Mouse (Mus musculus) ES-E14 (cell line): Measurements from ENCODE around the gene Setd1b. TPM values are rescaled to one million over a fixed set of nuclear protein-coding genes. Genes with fewer than 3 reads are reported as not detected.

Experiments
- DNase-seq: peaks from one replicate; pipeline ENCODE4 v3.0.0-alpha.2; 2013; ENCODE audit warnings: low read depth, low spot score
- H3K27ac ChIP-seq: 2 replicates; pipeline ENCODE4 v1.5.1; 2012; ENCODE audit warnings: low read depth, mild to moderate bottlenecking, low read length, moderate library complexity, mixed read lengths; ENCODE audit not compliant: poor library complexity, insufficient read depth, severe bottlenecking
- H3K36me3 ChIP-seq: 2 replicates; pipeline ENCODE4 v1.6.1; 2012; ENCODE audit warnings: mild to moderate bottlenecking, low read length, moderate library complexity, mixed read lengths; ENCODE audit not compliant: control insufficient read depth, poor library complexity, insufficient read depth, severe bottlenecking
- H3K4me1 ChIP-seq, 2 experiments: fragments of 150-350 bp in 1 of 2; sonication (generic) in 1 of 2; 2 replicates each; pipeline ENCODE4 v1.6.1; 2012; ENCODE audit warnings: low read length in 2 of 2, mild to moderate bottlenecking in 1 of 2, mixed read lengths in 1 of 2; ENCODE audit not compliant: control insufficient read depth in 2 of 2, insufficient read depth in 2 of 2, poor library complexity in 1 of 2
- H3K4me3 ChIP-seq, 2 experiments: fragments of 150-350 bp in 1 of 2; sonication (generic) in 1 of 2; 2 replicates each; pipeline ENCODE4 v1.5.1; 2012; ENCODE audit warnings: low read length in 2 of 2, low read depth in 1 of 2, mild to moderate bottlenecking in 1 of 2, mixed read lengths in 1 of 2; ENCODE audit not compliant: insufficient read depth in 1 of 2, poor library complexity in 1 of 2, severe bottlenecking in 1 of 2
- H3K9ac ChIP-seq: 2 replicates; pipeline ENCODE4 v1.6.1; 2012; ENCODE audit warnings: low read depth, mild to moderate bottlenecking, low read length, mixed read lengths; ENCODE audit not compliant: poor library complexity, insufficient read depth, severe bottlenecking
- H3K9me3 ChIP-seq: fragments of 150-350 bp; sonication (generic); 2 replicates; pipeline ENCODE4 v1.6.1; 2012; ENCODE audit warnings: low read depth, mild to moderate bottlenecking, low read length; ENCODE audit not compliant: control insufficient read depth, insufficient read depth
- CHD2 ChIP-seq: IDR thresholded peaks from 2 replicates; pipeline ENCODE4 v1.6.1; 2014; ENCODE audit warnings: mild to moderate bottlenecking, low read depth, low read length, inconsistent platforms
- HCFC1 ChIP-seq: IDR thresholded peaks from 2 replicates; pipeline ENCODE4 v1.6.1; 2012; ENCODE audit warnings: low read length, inconsistent platforms, borderline replicate concordance; ENCODE audit not compliant: insufficient read depth
- MAFK ChIP-seq: IDR thresholded peaks from 2 replicates; pipeline ENCODE4 v1.6.1; 2014; ENCODE audit warnings: mild to moderate bottlenecking, low read depth, low read length, inconsistent platforms; ENCODE audit not compliant: insufficient read depth
- ZC3H11A ChIP-seq: IDR thresholded peaks from 2 replicates; pipeline ENCODE4 v1.6.1; 2012; ENCODE audit warnings: low read depth, mild to moderate bottlenecking, inconsistent platforms, low read length, borderline replicate concordance
- ZNF384 ChIP-seq: IDR thresholded peaks from 2 replicates; pipeline ENCODE4 v1.6.1; 2012; ENCODE audit warnings: low read depth, low read length, inconsistent platforms
- in situ Hi-C, 2 experiments: fragments of 600-800 bp; cut with MboI; formaldehyde crosslinking; loops; one replicate each; pipeline ENCODE4 v1.15.1; 2025; ENCODE audit warnings: low sequenced_read_pairs in 2 of 2, inconsistent platforms in 1 of 2; ENCODE audit not compliant: unreplicated experiment in 2 of 2
- total RNA-seq: library from RNA; depleted of rRNA; stranded (reverse); fragments of 300-350 nt; gene quantifications from 2 replicates; pipeline ENCODE4 v1.2.3, GENCODE M21; 2012

Gene Setd1b
- total RNA-seq, 1 experiment, result 7.6 TPM

GRCm38 (mm10) chr5:123136361-123137043 lies 5.5 kb upstream of the Setd1b start:
- peak; percentile 79 for DNase-seq
- in situ Hi-C loops, result no loop called here
- peak overlapping the region; percentile 67 to 70 for H3K4me3 ChIP-seq

GRCm38 (mm10) chr5:123137044-123137909 lies 4.7 kb upstream of the Setd1b start:
- H3K27ac ChIP-seq, result peak overlapping the region; percentile 100
- in situ Hi-C loops, result no loop called here
- peak overlapping the region; percentile 85 for H3K9ac ChIP-seq
- peaks cover 6% of the 10 kb centered on the region for H3K36me3 ChIP-seq
- DNase-seq, result peak; percentile 80
- TF ChIP-seq ZC3H11A, result no peak
- TF ChIP-seq MAFK, result peak; percentile 39; the same call in 1 of the 2 replicates
- TF ChIP-seq HCFC1, result no peak
- TF ChIP-seq CHD2, result peak; percentile 39; the same call in 1 of the 2 replicates
- H3K4me3 ChIP-seq, result peak overlapping the region; percentile 67 to 70
- H3K4me1 ChIP-seq, result peaks cover 2 to 4% of the 10 kb centered on the region in 2 experiments; a peak in 1 of 4 replicates
- no peaks in the 10 kb centered on the region for H3K9me3 ChIP-seq

More at GRCm38 (mm10) chr5:123136361-123137043, 5.5 kb upstream of the Setd1b start:
- no peaks in the 10 kb centered on the region for H3K9me3 ChIP-seq
- H3K27ac ChIP-seq, result peak overlapping the region; percentile 100
- TF ChIP-seq CHD2, result peak; percentile 51; the same call in 1 of the 2 replicates
- no peak for TF ChIP-seq ZC3H11A
- H3K4me1 ChIP-seq, result peaks cover 2 to 7% of the 10 kb centered on the region in 2 experiments; a peak in 1 of 4 replicates
- peaks cover 6% of the 10 kb centered on the region for H3K36me3 ChIP-seq
- H3K9ac ChIP-seq, result peak overlapping the region; percentile 87

GRCm38 (mm10) chr5:123137910-123138229 lies 4.1 kb upstream of the Setd1b start:
- no peak for DNase-seq
- TF ChIP-seq ZNF384 (no peak), ZC3H11A (no peak)
- peak overlapping the region; percentile 100 for H3K27ac ChIP-seq
- peaks cover 6% of the 10 kb centered on the region for H3K36me3 ChIP-seq
- peak overlapping the region; percentile 67 to 70 for H3K4me3 ChIP-seq
- no peaks in the 10 kb centered on the region for H3K9me3 ChIP-seq
- peaks cover 2 to 4% of the 10 kb centered on the region in 2 experiments; a peak in 1 of 4 replicates for H3K4me1 ChIP-seq
- H3K9ac ChIP-seq, result peak overlapping the region; percentile 80
- in situ Hi-C loops, result no loop called here

- Histone ChIP-seq H3K36me3 (peaks cover 6% of the 10 kb centered on the region), H3K4me1 (peaks cover 2 to 4% of the 10 kb centered on the region in 2 experiments; a peak in 1 of 4 replicates), H3K27ac (peak overlapping the region; percentile 100), H3K9ac (peak overlapping the region; percentile 99), H3K9me3 (no peaks in the 10 kb centered on the region), H3K4me3 (peak overlapping the region; percentile 70 to 98)
- peak; percentile 100 for DNase-seq
- no peak for TF ChIP-seq ZNF384
- TF ChIP-seq MAFK, result no peak; the same call in 1 of the 2 replicates
- TF ChIP-seq CHD2, result peak; percentile 32; the same call in 1 of the 2 replicates
- in situ Hi-C loops, result no loop called here
Measured at GRCm38 (mm10) chr5:123138230-123138911, 3.6 kb upstream of the Setd1b start.
